Mouse (Mus musculus) kidney, adult 9 months (tissue): ENCODE measurements around the gene Efcab2.
A peak's percentile ranks its signal among the peaks of the same experiment; 100 is the strongest.

Experiments
- DNase-seq: peaks from one replicate; pipeline ENCODE4 v3.0.0; 2022

Gene Efcab2

GRCm38 (mm10) chr1:178485868-178486220, 80.0 kb downstream of the Efcab2 start:
- DNase-seq: no peak

GRCm38 (mm10) chr1:178486828-178487227, 80.9 kb downstream of the Efcab2 start:
- DNase-seq: no peak

- no peak for DNase-seq
Measured at GRCm38 (mm10) chr1:178489127-178489526, 83.2 kb downstream of the Efcab2 start.

- DNase-seq: no peak
Measured at GRCm38 (mm10) chr1:178491733-178492132, 85.8 kb downstream of the Efcab2 start.

GRCm38 (mm10) chr1:178492493-178492892, 86.6 kb downstream of the Efcab2 start:
- DNase-seq: no peak

- DNase-seq: no peak
Measured at GRCm38 (mm10) chr1:178496186-178496585, 90.3 kb downstream of the Efcab2 start.

- peak; percentile 14 for DNase-seq
Measured at GRCm38 (mm10) chr1:178496841-178497240, 91.0 kb downstream of the Efcab2 start.

- no peak for DNase-seq
Measured at GRCm38 (mm10) chr1:178506938-178507337, 101.1 kb downstream of the Efcab2 start.

- no peak for DNase-seq
Measured at GRCm38 (mm10) chr1:178512323-178513031, 106.6 kb downstream of the Efcab2 start.

GRCm38 (mm10) chr1:178513954-178514353, 108.1 kb downstream of the Efcab2 start:
- DNase-seq: no peak

- DNase-seq: no peak
Measured at GRCm38 (mm10) chr1:178515839-178516238, 110.0 kb downstream of the Efcab2 start.

- DNase-seq: no peak
Measured at GRCm38 (mm10) chr1:178522389-178522788, 116.5 kb downstream of the Efcab2 start.

GRCm38 (mm10) chr1:178523152-178523551, 117.3 kb downstream of the Efcab2 start:
- no peak for DNase-seq

GRCm38 (mm10) chr1:178527185-178527546, 121.3 kb downstream of the Efcab2 start:
- peak; percentile 68 for DNase-seq

- DNase-seq: peak; percentile 13
Measured at GRCm38 (mm10) chr1:178527547-178528361, 121.9 kb downstream of the Efcab2 start.

- peak; percentile 12 for DNase-seq
Measured at GRCm38 (mm10) chr1:178528431-178529351, 122.8 kb downstream of the Efcab2 start, which contains the start of gene Kif26b. TSS of gene Kif26b (plus strand) at chr1:178529125.

- peak; percentile 3 for DNase-seq
Measured at GRCm38 (mm10) chr1:178529512-178530300, 123.8 kb downstream of the Efcab2 start.

- peak; percentile 73 for DNase-seq
Measured at GRCm38 (mm10) chr1:178530301-178531078, 124.6 kb downstream of the Efcab2 start.
